Mouse (Mus musculus) ES-Bruce4 (cell line): ENCODE data around the gene A830005F24Rik. TPM values are rescaled to one million over a fixed set of nuclear protein-coding genes. Genes with fewer than 3 reads are reported as not detected.
A peak's percentile ranks its signal among the peaks of the same experiment; 100 is the strongest.

Experiments
- H3K27ac ChIP-seq: 2 replicates; pipeline ENCODE4 v1.5.1; 2012; ENCODE audit warnings: low read length, inconsistent platforms; ENCODE audit not compliant: insufficient read depth
- H3K27me3 ChIP-seq: 2 replicates; pipeline ENCODE4 v1.6.1; 2012; ENCODE audit warnings: mild to moderate bottlenecking, low read length, inconsistent platforms; ENCODE audit not compliant: control insufficient read depth, poor library complexity, insufficient read depth, severe bottlenecking
- H3K36me3 ChIP-seq: 2 replicates; pipeline ENCODE4 v1.6.1; 2012; ENCODE audit warnings: inconsistent platforms, mild to moderate bottlenecking, low read length, moderate library complexity; ENCODE audit not compliant: control insufficient read depth, poor library complexity, insufficient read depth, severe bottlenecking
- H3K4me1 ChIP-seq: one replicate; pipeline ENCODE4 v1.8.1; 2011; ENCODE audit warnings: low read length; ENCODE audit not compliant: control insufficient read depth, insufficient read depth
- H3K4me3 ChIP-seq: 2 replicates; pipeline ENCODE4 v1.5.1; 2011; ENCODE audit warnings: low read depth, mild to moderate bottlenecking, low read length
- H3K9ac ChIP-seq: 2 replicates; pipeline ENCODE4 v1.6.1; 2012; ENCODE audit warnings: low read depth, mild to moderate bottlenecking, inconsistent platforms; ENCODE audit not compliant: poor library complexity, severe bottlenecking
- H3K9me3 ChIP-seq: replicated peaks from 2 replicates; pipeline ENCODE4 v1.6.1; 2012; ENCODE audit warnings: mild to moderate bottlenecking, low read length, inconsistent platforms; ENCODE audit not compliant: control insufficient read depth, poor library complexity, insufficient read depth, severe bottlenecking
- CTCF ChIP-seq: IDR thresholded peaks from one replicate; pipeline ENCODE4 v1.8.1; 2011; ENCODE audit warnings: low read depth, low read length
- EP300 ChIP-seq: IDR thresholded peaks from 2 replicates; pipeline ENCODE4 v1.6.1; 2011; ENCODE audit warnings: low read depth, low read length; ENCODE audit not compliant: insufficient read depth
- POLR2A ChIP-seq: IDR thresholded peaks from one replicate; pipeline ENCODE4 v1.8.1; 2011; ENCODE audit warnings: low read length; ENCODE audit not compliant: insufficient read depth
- polyA plus RNA-seq: library from polyadenylated mRNA; stranded (reverse); fragments of >200 nt; gene quantifications from 2 replicates; pipeline ENCODE4 v1.2.4, GENCODE M21; 2011; ENCODE audit warnings: low read depth; ENCODE audit not compliant: missing spikeins, insufficient read depth, insufficient read length

A830005F24Rik gene
- polyA plus RNA-seq, 1 experiment = not detected

DNA sequence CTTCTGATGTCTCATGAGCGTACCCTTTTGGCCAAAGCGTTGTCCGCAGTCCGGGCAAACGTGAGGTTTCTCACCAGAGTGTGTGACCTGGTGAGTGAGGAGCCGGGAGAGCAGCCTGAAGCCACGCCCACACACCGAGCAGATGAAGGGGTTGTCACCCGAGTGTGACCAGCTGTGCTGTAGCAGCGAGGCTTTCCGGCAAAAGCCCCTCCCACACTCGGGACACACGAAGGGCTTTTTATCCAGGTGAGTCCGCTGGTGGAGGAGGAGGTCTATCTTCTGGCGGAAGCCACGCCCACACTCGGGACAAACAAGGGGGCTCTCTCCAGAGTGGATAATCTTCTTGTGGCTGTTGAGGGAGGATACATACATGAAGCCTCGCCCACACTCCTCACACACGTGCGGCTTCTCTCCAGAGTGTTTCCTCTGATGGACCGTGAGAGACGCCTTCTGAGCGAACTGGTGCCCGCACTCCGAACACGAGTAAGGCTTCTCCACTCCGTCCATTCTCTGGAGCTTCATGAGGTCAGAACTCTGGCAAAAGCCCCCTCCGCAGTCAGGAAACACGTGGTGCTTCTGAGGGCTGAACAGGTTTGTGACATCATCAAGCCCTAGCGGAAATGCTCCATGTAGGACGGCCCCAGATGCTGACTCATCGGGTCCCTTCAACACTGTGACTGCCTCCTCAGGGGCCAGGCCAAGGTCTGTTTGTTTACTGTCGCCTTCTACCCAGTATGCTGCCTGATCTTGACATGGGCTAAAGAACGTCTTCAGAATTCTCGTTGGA is 22.8 kb upstream of the A830005F24Rik start:
- Histone ChIP-seq H3K4me1 (no peaks in the 10 kb centered on the region), H3K27me3 (no peaks in the 10 kb centered on the region), H3K36me3 (no peaks in the 10 kb centered on the region), H3K9me3 (peaks cover 5% of the 10 kb centered on the region; the same call in 1 of the 2 replicates), H3K27ac (no peak overlapping the region), H3K9ac (no peak overlapping the region), H3K4me3 (peak overlapping the region; percentile 3; the same call in 1 of the 2 replicates)
- TF ChIP-seq EP300 (no peak), CTCF (no peak), POLR2A (no peak)

DNA sequence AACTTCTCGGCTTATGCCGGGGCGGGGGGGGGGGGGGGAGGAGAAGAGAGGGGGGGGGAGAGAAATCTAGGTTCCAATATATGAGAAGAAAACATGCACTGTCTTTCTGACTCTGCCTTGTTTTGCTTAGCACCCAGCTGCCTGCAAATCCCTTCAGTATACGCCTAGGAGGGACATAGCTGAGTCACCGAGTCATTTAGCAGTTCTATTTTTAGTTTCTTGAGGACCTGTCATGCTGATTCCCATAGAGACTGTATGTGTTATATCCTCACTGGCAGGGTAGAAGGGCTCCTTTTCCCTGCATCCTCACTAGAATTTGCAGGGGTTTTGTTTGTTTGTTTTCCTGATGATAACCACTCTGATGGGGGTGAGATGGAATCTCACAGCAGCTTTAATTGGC is 20.2 kb upstream of the A830005F24Rik start:
- peaks cover 5% of the 10 kb centered on the region; the same call in 1 of the 2 replicates for H3K9me3 ChIP-seq
- H3K27ac ChIP-seq = no peak overlapping the region
- H3K36me3 ChIP-seq = no peaks in the 10 kb centered on the region
- H3K4me1 ChIP-seq = no peaks in the 10 kb centered on the region
- no peak for TF ChIP-seq CTCF
- TF ChIP-seq EP300 = no peak
- no peak for TF ChIP-seq POLR2A
- no peaks in the 10 kb centered on the region for H3K27me3 ChIP-seq
- no peak overlapping the region for H3K4me3 ChIP-seq
- no peak overlapping the region for H3K9ac ChIP-seq

DNA sequence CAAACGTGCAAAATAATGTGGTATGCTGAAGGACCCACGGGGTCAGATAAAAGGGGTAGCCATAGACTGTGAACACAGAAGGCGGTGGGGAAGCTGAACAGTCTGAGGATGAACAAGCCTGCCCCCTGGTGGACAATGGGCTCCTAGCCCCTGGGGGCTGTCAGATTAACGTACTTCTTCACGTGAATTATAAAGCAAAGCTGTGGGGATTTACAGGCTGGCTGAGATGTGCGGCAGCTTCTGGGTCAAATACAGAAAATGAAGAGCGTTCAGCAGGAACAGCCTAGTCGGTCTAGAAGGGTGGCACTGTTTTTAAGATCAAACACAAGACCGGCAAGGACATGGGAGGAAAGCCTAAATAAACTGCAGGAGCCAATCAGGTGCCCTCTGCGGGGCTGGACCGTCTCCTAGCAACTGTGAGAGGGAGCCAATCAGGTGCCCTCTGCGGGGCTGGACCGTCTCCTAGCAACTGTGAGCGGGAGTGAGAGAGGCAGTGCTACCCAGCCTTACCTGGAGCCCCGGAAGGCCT is 15.6 kb upstream of the A830005F24Rik start:
- Histone ChIP-seq H3K27ac (no peak overlapping the region), H3K36me3 (no peaks in the 10 kb centered on the region), H3K9ac (no peak overlapping the region), H3K9me3 (peaks cover 5% of the 10 kb centered on the region; the same call in 1 of the 2 replicates), H3K4me1 (no peaks in the 10 kb centered on the region), H3K4me3 (peak overlapping the region; percentile 68), H3K27me3 (no peaks in the 10 kb centered on the region)
- TF ChIP-seq POLR2A (no peak), CTCF (peak; percentile 84)

DNA sequence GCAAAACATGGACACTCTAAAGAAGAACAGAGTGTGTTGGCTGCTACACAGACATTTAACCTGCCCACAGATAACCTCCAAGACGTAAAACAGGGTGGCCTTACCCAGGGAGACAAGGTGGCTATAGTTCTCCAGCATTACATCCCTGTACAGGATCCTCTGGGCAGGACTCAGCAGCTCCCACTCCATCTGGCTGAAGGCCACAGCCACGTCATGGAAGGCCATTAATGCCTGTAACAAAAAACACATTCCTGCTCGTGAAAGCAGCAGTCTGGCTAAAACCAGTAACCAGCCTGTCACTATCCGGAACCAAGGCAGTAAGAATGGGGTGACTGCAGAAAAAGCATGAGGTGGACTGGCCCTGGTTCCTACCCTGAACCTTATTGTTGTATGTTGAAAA is 14.7 kb upstream of the A830005F24Rik start:
- no peak overlapping the region for H3K27ac ChIP-seq
- no peaks in the 10 kb centered on the region for H3K36me3 ChIP-seq
- no peak overlapping the region for H3K4me3 ChIP-seq
- H3K27me3 ChIP-seq = no peaks in the 10 kb centered on the region
- H3K9me3 ChIP-seq = peaks cover 5% of the 10 kb centered on the region; the same call in 1 of the 2 replicates
- no peaks in the 10 kb centered on the region for H3K4me1 ChIP-seq
- H3K9ac ChIP-seq = no peak overlapping the region
- TF ChIP-seq CTCF = no peak
- TF ChIP-seq EP300 = no peak
- TF ChIP-seq POLR2A = no peak

DNA sequence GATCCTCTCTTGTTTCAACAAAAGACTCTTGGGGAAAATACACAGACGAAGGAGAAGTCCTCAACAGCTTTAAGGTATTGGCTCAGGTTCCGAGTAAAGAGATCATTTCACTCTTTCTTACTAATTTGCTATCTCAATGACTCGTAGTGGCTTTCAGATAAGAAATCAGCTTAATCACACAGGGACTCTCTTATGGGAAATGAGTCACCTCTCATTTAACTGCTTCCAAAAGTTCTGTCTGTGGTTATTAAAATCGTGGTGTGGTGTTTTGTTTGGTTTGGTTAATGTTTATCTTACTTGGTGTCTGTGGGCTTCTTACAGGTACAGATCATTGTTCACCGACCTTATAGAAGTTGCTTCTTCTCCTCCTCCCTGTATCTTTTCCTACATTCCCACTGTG is 10.9 kb upstream of the A830005F24Rik start:
- H3K9me3 ChIP-seq = no peaks in the 10 kb centered on the region
- no peaks in the 10 kb centered on the region for H3K4me1 ChIP-seq
- no peak for TF ChIP-seq EP300
- TF ChIP-seq POLR2A = no peak
- TF ChIP-seq CTCF = no peak
- H3K36me3 ChIP-seq = peaks cover 5% of the 10 kb centered on the region
- no peaks in the 10 kb centered on the region for H3K27me3 ChIP-seq
- H3K4me3 ChIP-seq = no peak overlapping the region
- no peak overlapping the region for H3K27ac ChIP-seq
- no peak overlapping the region for H3K9ac ChIP-seq

DNA sequence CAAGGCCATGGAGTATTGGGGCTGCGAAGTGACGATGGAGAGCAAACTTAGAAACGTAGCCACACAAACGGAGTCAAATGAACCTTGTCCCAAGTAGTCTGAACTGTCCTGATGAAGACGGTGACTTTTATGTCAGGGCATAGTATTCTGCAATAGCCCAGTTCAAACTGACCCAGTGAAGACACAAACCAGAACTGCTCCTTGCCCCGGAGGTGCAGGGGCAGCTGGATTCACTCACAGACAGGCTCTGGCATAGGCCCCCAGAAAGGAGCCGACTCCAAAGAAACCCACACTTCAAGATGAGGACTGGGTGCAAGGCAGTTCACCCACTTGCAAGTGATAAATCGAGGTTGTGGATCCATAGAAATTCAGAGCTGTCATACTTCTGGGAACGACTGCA is 4.7 kb upstream of the A830005F24Rik start:
- H3K9ac ChIP-seq = no peak overlapping the region
- H3K27me3 ChIP-seq = no peaks in the 10 kb centered on the region
- H3K4me1 ChIP-seq = no peaks in the 10 kb centered on the region
- TF ChIP-seq CTCF (no peak), POLR2A (no peak), EP300 (no peak)
- H3K9me3 ChIP-seq = no peaks in the 10 kb centered on the region
- peaks cover 5% of the 10 kb centered on the region for H3K36me3 ChIP-seq
- no peak overlapping the region for H3K27ac ChIP-seq
- H3K4me3 ChIP-seq = no peak overlapping the region
